Mouse (Mus musculus): ENCODE data around the gene Pbx1.

Pbx1 gene

GRCm38 (mm10) chr1:168225595-168226127, 206.4 kb downstream of the Pbx1 start:
- DNase-seq (ENCODE audit: low read depth): peak; percentile 84

- DNase-seq (ENCODE audit: low read depth): no peak
Measured at GRCm38 (mm10) chr1:168224218-168224617, 207.9 kb downstream of the Pbx1 start.

GRCm38 (mm10) chr1:168222794-168223193, 209.3 kb downstream of the Pbx1 start:
- no peak for DNase-seq (ENCODE audit: low read depth)

GRCm38 (mm10) chr1:168221071-168221521, 211.0 kb downstream of the Pbx1 start:
- DNase-seq (ENCODE audit: low read depth): no peak

GRCm38 (mm10) chr1:168215896-168216747, 215.9 kb downstream of the Pbx1 start:
- DNase-seq (ENCODE audit: low read depth): no peak

- DNase-seq (ENCODE audit: low read depth): no peak
Measured at GRCm38 (mm10) chr1:168215468-168215867, 216.6 kb downstream of the Pbx1 start.

- peak; percentile 49 for DNase-seq (ENCODE audit: low read depth)
Measured at GRCm38 (mm10) chr1:168214040-168214443, 218.0 kb downstream of the Pbx1 start.

GRCm38 (mm10) chr1:168213595-168213994, 218.5 kb downstream of the Pbx1 start:
- no peak for DNase-seq (ENCODE audit: low read depth)

GRCm38 (mm10) chr1:168210401-168210800, 221.7 kb downstream of the Pbx1 start:
- no peak for DNase-seq (ENCODE audit: low read depth)

- DNase-seq (ENCODE audit: low read depth): no peak
Measured at GRCm38 (mm10) chr1:168200570-168201156, 231.4 kb downstream of the Pbx1 start.

GRCm38 (mm10) chr1:168198276-168198675, 233.8 kb downstream of the Pbx1 start:
- DNase-seq (ENCODE audit: low read depth): no peak

GRCm38 (mm10) chr1:168197908-168198258, 234.2 kb downstream of the Pbx1 start:
- DNase-seq (ENCODE audit: low read depth): no peak

GRCm38 (mm10) chr1:168197195-168197907, 234.7 kb downstream of the Pbx1 start:
- DNase-seq (ENCODE audit: low read depth): no peak

GRCm38 (mm10) chr1:168193364-168193763, 238.7 kb downstream of the Pbx1 start:
- DNase-seq (ENCODE audit: low read depth): no peak

GRCm38 (mm10) chr1:168182816-168183215, 249.3 kb downstream of the Pbx1 start:
- no peak for DNase-seq (ENCODE audit: low read depth)

GRCm38 (mm10) chr1:168180622-168181441, 251.2 kb downstream of the Pbx1 start:
- no peak for DNase-seq (ENCODE audit: low read depth)

GRCm38 (mm10) chr1:168179691-168180090, 252.4 kb downstream of the Pbx1 start:
- DNase-seq (ENCODE audit: low read depth): no peak

GRCm38 (mm10) chr1:168178611-168179010, 253.5 kb downstream of the Pbx1 start:
- DNase-seq (ENCODE audit: low read depth): no peak

GRCm38 (mm10) chr1:168175586-168175985, 256.5 kb downstream of the Pbx1 start:
- DNase-seq (ENCODE audit: low read depth): no peak

GRCm38 (mm10) chr1:168169791-168170190, 262.3 kb downstream of the Pbx1 start:
- no peak for DNase-seq (ENCODE audit: low read depth)

GRCm38 (mm10) chr1:168169052-168169779, 262.9 kb downstream of the Pbx1 start:
- no peak for DNase-seq (ENCODE audit: low read depth)
